7 mouse cellular contexts compared by ENCODE assay signal in the genomic region with DNA sequence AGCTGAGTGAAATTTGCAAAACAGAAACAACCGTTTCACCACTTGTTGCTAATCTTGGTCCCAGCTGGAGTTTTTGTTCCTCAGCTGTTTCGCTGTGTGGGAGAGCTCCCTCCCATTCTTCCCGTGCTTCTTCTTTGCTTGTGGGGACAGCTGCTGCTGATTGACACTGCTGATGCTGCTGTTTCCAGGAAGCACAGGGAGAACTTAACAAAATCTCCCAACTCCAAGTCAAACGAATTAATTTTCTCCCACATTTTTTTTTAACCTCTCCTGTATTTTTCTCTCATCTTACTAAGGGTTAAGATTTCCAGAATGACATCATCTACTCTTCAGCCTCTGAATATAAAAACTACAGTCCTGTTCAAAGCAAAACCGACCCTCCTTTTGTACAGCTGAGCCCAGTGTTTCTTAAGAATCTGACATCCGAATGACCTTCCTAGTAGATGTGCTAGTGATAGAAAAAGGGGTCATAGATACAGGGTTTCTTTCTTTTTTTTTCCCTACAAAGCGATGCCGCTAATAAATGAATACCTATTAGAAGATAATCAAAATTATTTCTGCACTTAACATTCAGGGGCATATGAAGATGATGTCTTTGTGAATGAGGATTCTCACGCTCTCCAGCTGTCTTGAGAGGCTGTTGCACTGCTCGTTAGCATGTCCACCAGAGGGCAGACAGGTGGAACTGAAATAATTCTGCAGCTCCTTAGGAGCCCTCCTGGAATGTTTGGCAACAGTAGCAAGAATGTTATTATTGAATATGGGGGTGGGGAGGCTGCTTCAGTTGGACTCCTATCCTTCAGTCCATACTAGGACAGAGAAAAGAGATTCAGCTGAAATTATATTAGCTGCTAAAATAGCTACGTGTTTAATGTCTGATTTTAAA.
DNase-seq lines count a peak whose midpoint lies in the region; ATAC-seq and TF ChIP-seq lines count a peak whose summit lies in the region.

No protein-coding gene starts in this region.

- TF ChIP-seq CTCF in forebrain, postnatal 0 days (IDR thresholded peaks at IDR 0.05; ENCODE audit: low read depth), result peak; percentile 69

- ATAC-seq in forebrain, postnatal 0 days, result peak; percentile 78
- ATAC-seq in intestine, embryonic 14.5 days (replicated peaks; ENCODE audit: low FRiP score, low TSS enrichment, low read depth), result 0 out of 2 replicates have a peak, but pooled peaks have one; percentile 43
- ATAC-seq in megakaryocyte-erythroid progenitor cell, adult 5-6 weeks (replicated peaks; ENCODE audit: low FRiP score, low TSS enrichment, poor library complexity, severe bottlenecking), result no peak

- peak; percentile 47 for DNase-seq in ES-E14 (ENCODE audit: low read depth, low spot score)
- DNase-seq in cerebellum, adult 11 months, result peak; percentile 13
- DNase-seq in forebrain, postnatal 0 days, result peak; percentile 49
- DNase-seq in intestine, embryonic 14.5 days (ENCODE audit: low spot score), result peak; percentile 51
- DNase-seq in left cerebral cortex, postnatal 36 days (ENCODE audit: low spot score in 2 of 2), result peak; percentile 26 to 28

- H3K4me1 ChIP-seq in ES-E14 (ENCODE audit: control insufficient read depth in 2 of 2, insufficient read depth in 2 of 2, low read length in 2 of 2, poor library complexity in 1 of 2), result peaks cover 2 to 4% of the 10 kb centered on the region in 2 experiments; a peak in 2 of 4 replicates
- peaks cover 5% of the 10 kb centered on the region; the same call in 1 of the 2 replicates for H3K4me1 ChIP-seq in forebrain, postnatal 0 days (ENCODE audit: insufficient read depth)
- no peaks in the 10 kb centered on the region; the same call in 1 of the 2 replicates for H3K4me1 ChIP-seq in intestine, embryonic 14.5 days (replicated peaks; ENCODE audit: control insufficient read depth, insufficient read depth, low read length)

- no peak overlapping the region for H3K9ac ChIP-seq in ES-E14 (ENCODE audit: insufficient read depth, low read depth, low read length, poor library complexity, severe bottlenecking)
- H3K9ac ChIP-seq in forebrain, postnatal 0 days, result peak overlapping the region; percentile 18; the same call in 1 of the 2 replicates
- H3K9ac ChIP-seq in intestine, embryonic 14.5 days (ENCODE audit: low read length), result no peak overlapping the region

- WGBS in forebrain, postnatal 0 days, result 14% methylated on average over 11 of the region's 11 CpGs
- WGBS in intestine, embryonic 14.5 days, result 26% methylated on average over 11 of the region's 11 CpGs

- no peaks in the 10 kb centered on the region for H3K27me3 ChIP-seq in forebrain, postnatal 0 days (ENCODE audit: insufficient read depth, low read length)
- no peaks in the 10 kb centered on the region for H3K27me3 ChIP-seq in intestine, embryonic 14.5 days (replicated peaks; ENCODE audit: control insufficient read depth, insufficient read depth, low read length)
- no peaks in the 10 kb centered on the region for H3K27me3 ChIP-seq in myocyte (ENCODE audit: control insufficient read depth, insufficient read depth, insufficient read length)

- H3K36me3 ChIP-seq in ES-E14 (ENCODE audit: control insufficient read depth, insufficient read depth, low read length, poor library complexity, severe bottlenecking) (no peaks in the 10 kb centered on the region), myocyte (ENCODE audit: control insufficient read depth, insufficient read depth) (no peaks in the 10 kb centered on the region)
- H3K36me3 ChIP-seq in forebrain, postnatal 0 days (ENCODE audit: insufficient read depth), result no peaks in the 10 kb centered on the region
- H3K36me3 ChIP-seq in intestine, embryonic 14.5 days (ENCODE audit: control insufficient read depth, insufficient read depth, low read length), result no peaks in the 10 kb centered on the region

- TF ChIP-seq POLR2A in myocyte (IDR thresholded peaks at IDR 0.05; ENCODE audit: insufficient read length, low read depth), result no peak

- intact Hi-C loops in left cerebral cortex, postnatal 36 days (cut with DNase I), result loop anchor here (10.0 kb wide), 1 partner anchor 495 kb away; a partner anchor contains a TSS

- no peaks in the 10 kb centered on the region for H3K79me2 ChIP-seq in myocyte (ENCODE audit: control insufficient read depth, insufficient read depth)

- H3K4me3 ChIP-seq in ES-E14 (ENCODE audit: insufficient read depth in 1 of 2, low read depth in 1 of 2, low read length in 2 of 2, poor library complexity in 1 of 2, severe bottlenecking in 1 of 2) (no peak overlapping the region), myocyte (no peak overlapping the region)
- peak overlapping the region; percentile 1; the same call in 1 of the 2 replicates for H3K4me3 ChIP-seq in forebrain, postnatal 0 days (ENCODE audit: low read depth, low read length)
- H3K4me3 ChIP-seq in intestine, embryonic 14.5 days (ENCODE audit: low read depth, low read length), result no peak overlapping the region

- no peaks in the 10 kb centered on the region for H3K9me3 ChIP-seq in ES-E14 (ENCODE audit: control insufficient read depth, insufficient read depth, low read depth, low read length)
- no peaks in the 10 kb centered on the region for H3K9me3 ChIP-seq in forebrain, postnatal 0 days (ENCODE audit: low read length)
- no peaks in the 10 kb centered on the region for H3K9me3 ChIP-seq in intestine, embryonic 14.5 days (ENCODE audit: control insufficient read depth, low read length)

- no peak overlapping the region for H3ac ChIP-seq in myocyte (ENCODE audit: control insufficient read depth, insufficient read length)

- H3K27ac ChIP-seq in ES-E14 (ENCODE audit: insufficient read depth, low read depth, low read length, poor library complexity, severe bottlenecking), result peak overlapping the region; percentile 12; the same call in 1 of the 2 replicates
- no peak overlapping the region for H3K27ac ChIP-seq in forebrain, postnatal 0 days (ENCODE audit: low read depth, low read length)
- H3K27ac ChIP-seq in intestine, embryonic 14.5 days (ENCODE audit: low read depth), result no peak overlapping the region

- peak overlapping the region; percentile 18; the same call in 1 of the 2 replicates for H3K4me2 ChIP-seq in forebrain, postnatal 0 days (ENCODE audit: low read depth)
- peak overlapping the region; percentile 30 for H3K4me2 ChIP-seq in intestine, embryonic 14.5 days (ENCODE audit: low read length)
- H3K4me2 ChIP-seq in myocyte (ENCODE audit: low read depth), result peak overlapping the region; percentile 59

- in situ Hi-C loops in ES-E14 (cut with MboI; ENCODE audit: low sequenced_read_pairs in 2 of 2, unreplicated experiment in 2 of 2), result no loop called here

TF ChIP-seq in ES-E14, 5 proteins besides CTCF, POLR2A, EP300 and RAD21:
- TF ChIP-seq ZC3H11A (IDR thresholded peaks at IDR 0.05; ENCODE audit: borderline replicate concordance, low read depth, low read length) (no peak), MAFK (IDR thresholded peaks at IDR 0.05; ENCODE audit: insufficient read depth, low read depth, low read length) (peak; percentile 63; the same call in 1 of the 2 replicates), HCFC1 (IDR thresholded peaks at IDR 0.05; ENCODE audit: borderline replicate concordance, insufficient read depth, low read length) (no peak)

TF ChIP-seq in myocyte, 11 proteins besides CTCF, POLR2A, EP300 and RAD21:
- peak; percentile 64 for TF ChIP-seq TCF3 (IDR thresholded peaks at IDR 0.05; ENCODE audit: insufficient read length, low read depth)
- peak; percentile 58 to 99 (median 97) for TF ChIP-seq MYOG (IDR thresholded peaks at IDR 0.05; ENCODE audit: control insufficient read depth in 1 of 3, insufficient read depth in 1 of 3, insufficient read length in 2 of 3, low read depth in 2 of 3)
- TF ChIP-seq TCF12 (IDR thresholded peaks at IDR 0.05; ENCODE audit: insufficient read depth, poor library complexity, severe bottlenecking), result peak; percentile 96
- peak; percentile 91 to 96 (median 93) for TF ChIP-seq MYOD1 (IDR thresholded peaks at IDR 0.05; ENCODE audit: control insufficient read depth in 1 of 3, insufficient read length in 2 of 3, low read depth in 2 of 3)
- no peak for TF ChIP-seq CEBPB (IDR thresholded peaks at IDR 0.05; ENCODE audit: insufficient read depth, poor library complexity, severe bottlenecking)
- TF ChIP-seq USF1 (IDR thresholded peaks at IDR 0.05; ENCODE audit: low read depth), result no peak
TF ChIP-seq in myocyte: peak in this region for 4.
